Mouse (Mus musculus): ENCODE results near the gene Traf3. TPM values are rescaled to one million over a fixed set of nuclear protein-coding genes. Genes with fewer than 3 reads are reported as not detected.

The Traf3 gene
- total and polyA plus RNA-seq, 2 experiments from 2014 or later: 14.9 to 40.2 TPM

- H3K27ac ChIP-seq (ENCODE audit: low read depth, low read length): no peak overlapping the region
- no peak overlapping the region for H3K4me3 ChIP-seq (ENCODE audit: low read depth, low read length)
- no peak for TF ChIP-seq CTCF (IDR thresholded peaks at IDR 0.05)
- DNase-seq (ENCODE audit: low spot score) (no peak), ATAC-seq (ENCODE audit: low FRiP score) (no peak)
- no peaks in the 10 kb centered on the region for H3K9me3 ChIP-seq (ENCODE audit: low read length)
- no peak overlapping the region for H3K9ac ChIP-seq (replicated peaks; ENCODE audit: low read length, poor library complexity, severe bottlenecking)
- no peaks in the 10 kb centered on the region for H3K4me1 ChIP-seq (ENCODE audit: insufficient read depth, low read length)
- no peaks in the 10 kb centered on the region for H3K27me3 ChIP-seq (ENCODE audit: insufficient read depth, low read length)
- 85% methylated on average over 9 of the region's 9 CpGs for WGBS
- peaks cover 10% of the 10 kb centered on the region; the same call in 1 of the 2 replicates for H3K36me3 ChIP-seq (ENCODE audit: insufficient read depth, low read length)
- no peak overlapping the region for H3K4me2 ChIP-seq (ENCODE audit: low read depth, low read length, poor library complexity, severe bottlenecking)
Measured at GRCm38 (mm10) chr12:111234383-111234782, 68.2 kb downstream of the Traf3 start.

- Histone ChIP-seq H3K4me2 (ENCODE audit: low read depth, low read length, poor library complexity, severe bottlenecking) (no peak overlapping the region), H3K27me3 (ENCODE audit: insufficient read depth, low read length) (no peaks in the 10 kb centered on the region), H3K4me3 (ENCODE audit: low read depth, low read length) (no peak overlapping the region), H3K9me3 (ENCODE audit: low read length) (no peaks in the 10 kb centered on the region), H3K4me1 (ENCODE audit: insufficient read depth, low read length) (no peaks in the 10 kb centered on the region), H3K36me3 (ENCODE audit: insufficient read depth, low read length) (peaks cover 12% of the 10 kb centered on the region; the same call in 1 of the 2 replicates), H3K9ac (replicated peaks; ENCODE audit: low read length, poor library complexity, severe bottlenecking) (no peak overlapping the region), H3K27ac (ENCODE audit: low read depth, low read length) (no peak overlapping the region)
- WGBS: 96% methylated on average over 6 of the region's 6 CpGs
- DNase-seq (ENCODE audit: low spot score) (no peak), ATAC-seq (ENCODE audit: low FRiP score) (no peak)
- TF ChIP-seq CTCF (IDR thresholded peaks at IDR 0.05): no peak
Measured at GRCm38 (mm10) chr12:111235631-111236030, 69.5 kb downstream of the Traf3 start.

- no peak for ATAC-seq (ENCODE audit: low FRiP score)
- no peak overlapping the region for H3K4me2 ChIP-seq (ENCODE audit: low read depth, low read length, poor library complexity, severe bottlenecking)
- TF ChIP-seq CTCF (IDR thresholded peaks at IDR 0.05): no peak
- H3K9ac ChIP-seq (replicated peaks; ENCODE audit: low read length, poor library complexity, severe bottlenecking): no peak overlapping the region
- H3K4me1 ChIP-seq (ENCODE audit: insufficient read depth, low read length): no peaks in the 10 kb centered on the region
- 96% methylated on average over 16 of the region's 16 CpGs for WGBS
- no peaks in the 10 kb centered on the region for H3K9me3 ChIP-seq (ENCODE audit: low read length)
- H3K4me3 ChIP-seq (ENCODE audit: low read depth, low read length): no peak overlapping the region
- H3K36me3 ChIP-seq (ENCODE audit: insufficient read depth, low read length): peaks cover 15% of the 10 kb centered on the region; the same call in 1 of the 2 replicates
- no peak overlapping the region; the same call in 1 of the 2 replicates for H3K27ac ChIP-seq (ENCODE audit: low read depth, low read length)
- DNase-seq (ENCODE audit: low spot score): no peak
- H3K27me3 ChIP-seq (ENCODE audit: insufficient read depth, low read length): no peaks in the 10 kb centered on the region
Measured at GRCm38 (mm10) chr12:111237611-111238188, 71.5 kb downstream of the Traf3 start.

GRCm38 (mm10) chr12:111238345-111238744 lies 72.2 kb downstream of the Traf3 start:
- Histone ChIP-seq H3K4me2 (ENCODE audit: low read depth, low read length, poor library complexity, severe bottlenecking) (no peak overlapping the region), H3K4me3 (ENCODE audit: low read depth, low read length) (no peak overlapping the region), H3K9ac (replicated peaks; ENCODE audit: low read length, poor library complexity, severe bottlenecking) (no peak overlapping the region), H3K27me3 (ENCODE audit: insufficient read depth, low read length) (no peaks in the 10 kb centered on the region), H3K9me3 (ENCODE audit: low read length) (no peaks in the 10 kb centered on the region), H3K4me1 (ENCODE audit: insufficient read depth, low read length) (no peaks in the 10 kb centered on the region), H3K36me3 (ENCODE audit: insufficient read depth, low read length) (peaks cover 21% of the 10 kb centered on the region), H3K27ac (ENCODE audit: low read depth, low read length) (peak overlapping the region; percentile 48)
- no peak for ATAC-seq (ENCODE audit: low FRiP score)
- WGBS: 90% methylated on average over 5 of the region's 5 CpGs
- no peak for TF ChIP-seq CTCF (IDR thresholded peaks at IDR 0.05)
- DNase-seq (ENCODE audit: low spot score): no peak

- Histone ChIP-seq H3K9ac (replicated peaks; ENCODE audit: low read length, poor library complexity, severe bottlenecking) (no peak overlapping the region), H3K9me3 (ENCODE audit: low read length) (no peaks in the 10 kb centered on the region), H3K4me3 (ENCODE audit: low read depth, low read length) (no peak overlapping the region), H3K4me1 (ENCODE audit: insufficient read depth, low read length) (no peaks in the 10 kb centered on the region), H3K4me2 (ENCODE audit: low read depth, low read length, poor library complexity, severe bottlenecking) (no peak overlapping the region), H3K27me3 (ENCODE audit: insufficient read depth, low read length) (no peaks in the 10 kb centered on the region), H3K36me3 (ENCODE audit: insufficient read depth, low read length) (peaks cover 25% of the 10 kb centered on the region), H3K27ac (ENCODE audit: low read depth, low read length) (0 out of 2 replicates have a peak overlapping the region, but pooled peaks have one; percentile 9)
- WGBS: 38% methylated on average over 4 of the region's 4 CpGs
- ATAC-seq (ENCODE audit: low FRiP score): no peak
- no peak for TF ChIP-seq CTCF (IDR thresholded peaks at IDR 0.05)
- peak; percentile 55 for DNase-seq (ENCODE audit: low spot score)
Measured at GRCm38 (mm10) chr12:111238778-111239177, 72.6 kb downstream of the Traf3 start.

GRCm38 (mm10) chr12:111239930-111240329 lies 73.8 kb downstream of the Traf3 start:
- no peak for TF ChIP-seq CTCF (IDR thresholded peaks at IDR 0.05)
- H3K4me2 ChIP-seq (ENCODE audit: low read depth, low read length, poor library complexity, severe bottlenecking): no peak overlapping the region

More at GRCm38 (mm10) chr12:111239930-111240329, 73.8 kb downstream of the Traf3 start:
- Histone ChIP-seq H3K9ac (replicated peaks; ENCODE audit: low read length, poor library complexity, severe bottlenecking) (no peak overlapping the region), H3K27me3 (ENCODE audit: insufficient read depth, low read length) (no peaks in the 10 kb centered on the region), H3K27ac (ENCODE audit: low read depth, low read length) (no peak overlapping the region), H3K9me3 (ENCODE audit: low read length) (no peaks in the 10 kb centered on the region), H3K4me3 (ENCODE audit: low read depth, low read length) (no peak overlapping the region), H3K36me3 (ENCODE audit: insufficient read depth, low read length) (peaks cover 28% of the 10 kb centered on the region), H3K4me1 (ENCODE audit: insufficient read depth, low read length) (no peaks in the 10 kb centered on the region)
- no peak for DNase-seq (ENCODE audit: low spot score)
- WGBS: 89% methylated on average over 10 of the region's 10 CpGs
- ATAC-seq (ENCODE audit: low FRiP score): no peak
